Mouse (Mus musculus) intestine, postnatal 0 days (tissue): ENCODE measurements around the gene Cdca7. TPM values are rescaled to one million over a fixed set of nuclear protein-coding genes. Genes with fewer than 3 reads are reported as not detected.

Experiments
- ATAC-seq: fragments of 200-750 bp; cut with Nextera tagmentation; 2 replicates; pipeline ENCODE4 v1.8.0; 2017; ENCODE audit warnings: mild to moderate bottlenecking, moderate TSS enrichment, moderate library complexity
- H3K27ac ChIP-seq: fragments of 300-500 bp; sonication (generic); 2 replicates; pipeline ENCODE4 v1.5.1; 2014; ENCODE audit warnings: mild to moderate bottlenecking, low read depth, low read length, moderate library complexity
- H3K27me3 ChIP-seq: fragments of 300-500 bp; sonication (generic); replicated peaks from 2 replicates; pipeline ENCODE4 v1.6.1; 2014; ENCODE audit warnings: low read length, mixed read lengths; ENCODE audit not compliant: control insufficient read depth, insufficient read depth
- H3K36me3 ChIP-seq: fragments of 300-500 bp; sonication (generic); 2 replicates; pipeline ENCODE4 v1.6.1; 2014; ENCODE audit warnings: mild to moderate bottlenecking, moderate library complexity; ENCODE audit not compliant: control insufficient read depth, insufficient read depth
- H3K4me1 ChIP-seq: fragments of 300-500 bp; sonication (generic); replicated peaks from 2 replicates; pipeline ENCODE4 v1.6.1; 2014; ENCODE audit warnings: antibody characterized with exemption, low read length, mixed read lengths; ENCODE audit not compliant: control insufficient read depth, insufficient read depth
- H3K4me2 ChIP-seq: fragments of 300-500 bp; sonication (generic); replicated peaks from 2 replicates; pipeline ENCODE4 v1.6.1; 2014; ENCODE audit warnings: low read depth, mild to moderate bottlenecking, moderate library complexity
- H3K4me3 ChIP-seq: fragments of 300-500 bp; sonication (generic); 2 replicates; pipeline ENCODE4 v1.5.1; 2014; ENCODE audit warnings: low read depth, low read length
- H3K9ac ChIP-seq: fragments of 300-500 bp; sonication (generic); 2 replicates; pipeline ENCODE4 v1.6.1; 2014; ENCODE audit warnings: mild to moderate bottlenecking, low read depth, low read length
- H3K9me3 ChIP-seq: fragments of 300-500 bp; sonication (generic); 2 replicates; pipeline ENCODE4 v1.6.1; 2016; ENCODE audit warnings: mixed run types; ENCODE audit not compliant: control insufficient read depth
- CTCF ChIP-seq: sonication (generic); IDR thresholded peaks from 2 replicates; pipeline ENCODE4 v1.5.1; 2016; ENCODE audit warnings: low read depth, mild to moderate bottlenecking, control low read depth, antibody characterized with exemption, moderate library complexity
- WGBS: fragments of 180-500 bp; shearing (Covaris S2); extraction: QIAGEN DNeasy Blood & Tissue Kit; methylation state at CpG from one replicate; pipeline ENCODE4 v1.1.7; 2014; 5-methylcytosine and 5-hydroxymethylcytosine counted together
- polyA plus RNA-seq: library from polyadenylated mRNA; unstranded; fragments of >200 nt; fragmentation: Nextera tagmentation; extraction: Ambion mirVana; gene quantifications from 2 replicates; pipeline ENCODE4 v1.2.1, GENCODE M21; 2015

The Cdca7 gene
- polyA plus RNA-seq, 1 experiment from 2014 or later = 32.5 TPM

DNA sequence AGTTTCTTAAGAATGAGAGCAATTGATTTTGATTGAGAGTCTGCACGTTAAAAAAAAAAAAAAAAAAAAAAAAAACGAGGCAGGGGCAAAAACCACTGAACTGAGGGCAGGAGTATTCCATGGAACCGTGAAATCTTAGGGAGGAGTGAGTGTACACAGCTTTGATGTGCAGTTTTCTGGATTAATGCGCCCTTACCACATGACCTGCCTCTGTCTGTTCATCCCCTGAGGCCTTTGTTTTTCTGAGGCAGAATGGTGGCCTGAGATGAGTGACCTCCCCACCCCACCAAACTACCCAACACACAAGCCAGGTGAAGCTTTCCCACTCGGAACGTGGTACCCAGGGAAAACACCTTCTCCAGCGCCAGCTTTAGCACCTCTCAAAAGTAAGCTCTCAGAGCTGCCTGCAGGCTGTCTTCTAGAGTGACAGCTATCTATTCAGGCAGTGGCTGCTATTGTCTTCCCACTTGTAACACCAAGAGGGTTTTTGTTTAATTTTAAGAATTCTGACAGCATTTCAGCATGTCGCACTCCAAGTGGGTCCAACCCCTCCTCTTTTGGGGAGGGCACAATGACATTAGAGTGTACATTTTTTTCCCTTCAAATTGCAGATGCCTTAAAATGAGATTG, 23.9 kb downstream of the Cdca7 start:
- no peak for ATAC-seq
- no peak for TF ChIP-seq CTCF
- Histone ChIP-seq H3K27ac (no peak overlapping the region), H3K27me3 (0 out of 2 replicates have a peak, but pooled peaks cover 3% of the 10 kb centered on the region), H3K36me3 (no peaks in the 10 kb centered on the region), H3K9me3 (no peaks in the 10 kb centered on the region), H3K4me2 (no peak overlapping the region), H3K4me3 (no peak overlapping the region), H3K4me1 (no peaks in the 10 kb centered on the region), H3K9ac (no peak overlapping the region)
- 54% methylated on average over 8 of the region's 8 CpGs for WGBS

DNA sequence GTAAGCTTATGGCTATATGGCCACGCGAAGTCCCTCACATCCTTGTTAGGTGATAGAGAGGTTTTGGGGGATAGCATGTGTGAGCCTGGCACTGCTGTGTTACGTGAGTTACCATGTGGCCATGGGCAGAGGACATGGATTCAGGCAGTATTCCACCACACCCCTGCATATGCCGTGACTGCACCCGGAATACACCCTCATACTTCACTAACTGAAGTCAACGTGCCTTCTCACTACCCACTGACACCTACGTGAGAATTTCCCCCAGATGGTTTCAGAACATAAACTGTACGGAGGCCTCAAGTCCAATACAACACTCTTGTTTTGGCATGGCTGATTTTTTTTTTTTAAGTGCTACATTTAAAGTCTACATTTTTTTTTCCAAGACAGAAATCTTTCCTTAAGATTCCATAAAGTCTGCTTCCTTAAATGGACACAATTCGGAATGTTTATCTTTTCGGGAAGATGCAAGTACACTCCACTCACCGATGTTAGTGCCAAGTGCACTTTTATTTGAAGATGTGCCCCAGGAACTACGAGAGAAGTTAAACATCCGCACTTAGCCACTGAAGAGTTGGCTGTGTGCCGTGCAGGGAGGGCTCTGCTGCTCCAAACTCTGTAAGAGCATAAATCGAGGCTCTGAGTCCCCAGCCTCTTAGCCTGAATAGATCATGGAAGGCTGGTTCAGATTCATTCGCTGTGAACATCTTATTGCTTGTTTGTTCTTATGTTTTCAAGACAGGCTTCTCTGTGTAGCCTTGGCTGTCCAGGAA, 26.3 kb downstream of the Cdca7 start:
- H3K4me2 ChIP-seq = no peak overlapping the region
- ATAC-seq = no peak

DNA sequence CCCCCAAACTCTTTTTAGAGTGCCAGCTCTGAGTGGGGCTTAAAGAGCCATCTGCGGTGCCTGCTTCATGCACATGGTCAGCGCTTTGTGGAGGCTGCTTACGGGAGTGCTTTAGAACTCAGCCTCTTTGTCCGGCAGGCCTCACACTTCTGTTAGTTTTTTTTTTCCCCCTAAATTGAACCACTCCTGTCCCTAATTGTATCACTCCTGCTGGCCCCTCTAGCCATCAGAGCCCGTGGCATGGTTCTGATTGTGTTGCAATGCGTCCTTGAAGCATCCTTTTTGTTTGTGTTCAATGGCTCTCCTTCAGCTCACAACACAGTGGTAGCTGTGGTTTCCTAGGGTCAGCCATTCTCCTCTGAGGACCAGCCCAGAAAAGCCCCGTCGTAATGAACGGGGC, 27.7 kb downstream of the Cdca7 start:
- H3K36me3 ChIP-seq = no peaks in the 10 kb centered on the region
- no peak overlapping the region for H3K4me2 ChIP-seq
- H3K9ac ChIP-seq = no peak overlapping the region
- WGBS = 77% methylated on average over 9 of the region's 9 CpGs
- no peaks in the 10 kb centered on the region for H3K9me3 ChIP-seq
- no peaks in the 10 kb centered on the region for H3K4me1 ChIP-seq
- no peak for ATAC-seq
- H3K27me3 ChIP-seq = no peaks in the 10 kb centered on the region
- no peak for TF ChIP-seq CTCF
- H3K4me3 ChIP-seq = no peak overlapping the region
- no peak overlapping the region for H3K27ac ChIP-seq

More for the DNA sequence above, 26.3 kb downstream of the Cdca7 start:
- TF ChIP-seq CTCF = no peak
- Histone ChIP-seq H3K4me3 (no peak overlapping the region), H3K27ac (peak overlapping the region; percentile 54; the same call in 1 of the 2 replicates), H3K27me3 (0 out of 2 replicates have a peak, but pooled peaks cover 3% of the 10 kb centered on the region), H3K9ac (no peak overlapping the region), H3K4me1 (no peaks in the 10 kb centered on the region), H3K36me3 (no peaks in the 10 kb centered on the region), H3K9me3 (no peaks in the 10 kb centered on the region)
- WGBS = 61% methylated on average over 16 of the region's 16 CpGs

DNA sequence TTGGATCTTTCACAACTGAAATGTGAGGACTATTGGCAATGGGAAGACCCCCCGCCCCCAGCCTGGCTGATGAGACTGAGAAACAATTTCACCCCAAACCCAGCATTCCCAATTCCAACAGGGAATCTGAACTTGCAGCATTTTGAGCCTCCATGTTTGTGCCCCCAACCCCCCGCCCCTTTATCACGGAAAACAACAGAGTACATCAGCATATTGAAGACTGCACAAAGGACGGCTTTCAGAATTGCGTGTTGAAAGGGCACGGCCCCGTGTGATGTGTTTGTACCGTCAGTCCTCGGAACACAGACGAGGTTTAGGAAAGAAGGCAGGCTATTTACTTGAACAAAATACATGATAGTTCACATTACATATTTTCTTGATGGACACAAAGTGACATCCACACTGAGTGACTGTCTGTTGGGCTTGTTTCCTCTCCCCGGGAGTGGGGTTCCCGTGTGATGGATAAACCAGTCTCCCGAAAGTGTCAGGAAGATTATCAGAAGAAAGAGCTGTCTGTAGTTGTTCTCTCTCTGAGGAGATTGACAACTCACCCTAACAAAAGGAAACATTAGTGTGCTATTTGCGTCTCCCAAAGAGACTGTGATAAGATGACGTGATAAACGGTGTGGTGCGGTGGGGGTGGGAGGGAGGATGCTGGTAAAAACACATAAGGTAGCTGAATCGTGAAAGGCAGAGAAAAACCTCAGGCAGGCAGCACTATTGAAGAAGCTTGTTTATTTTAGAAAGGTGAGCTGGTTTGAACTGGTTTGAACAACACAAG, 32.1 kb downstream of the Cdca7 start:
- no peaks in the 10 kb centered on the region for H3K36me3 ChIP-seq
- H3K9ac ChIP-seq = no peak overlapping the region
- no peak for ATAC-seq
- no peak overlapping the region for H3K4me2 ChIP-seq
- H3K27me3 ChIP-seq = no peaks in the 10 kb centered on the region
- no peaks in the 10 kb centered on the region for H3K9me3 ChIP-seq
- H3K27ac ChIP-seq = no peak overlapping the region
- TF ChIP-seq CTCF = no peak
- no peaks in the 10 kb centered on the region for H3K4me1 ChIP-seq
- no peak overlapping the region for H3K4me3 ChIP-seq
- 44% methylated on average over 18 of the region's 18 CpGs for WGBS

DNA sequence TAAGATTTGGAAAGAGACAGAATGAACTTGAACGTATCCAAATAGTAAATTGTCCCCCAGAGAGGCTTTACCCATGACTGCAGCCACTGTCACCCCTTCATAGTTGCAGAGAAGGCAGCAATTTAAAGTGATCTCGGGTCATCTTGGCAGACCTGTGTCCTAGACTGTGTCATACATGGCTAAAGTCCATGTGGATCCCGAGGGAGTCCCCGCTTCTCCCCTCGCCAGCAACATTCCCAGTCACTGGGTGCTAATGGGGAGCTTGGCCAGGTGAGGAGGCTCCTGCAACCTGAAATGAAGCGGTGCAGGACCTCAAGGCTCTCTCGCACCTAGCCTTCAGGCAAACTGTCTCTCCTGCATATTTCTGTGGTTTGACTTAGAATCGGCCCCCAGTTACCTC, 32.9 kb downstream of the Cdca7 start:
- TF ChIP-seq CTCF = no peak
- Histone ChIP-seq H3K4me2 (no peak overlapping the region), H3K27ac (no peak overlapping the region), H3K4me3 (no peak overlapping the region), H3K27me3 (no peaks in the 10 kb centered on the region), H3K9ac (no peak overlapping the region), H3K4me1 (no peaks in the 10 kb centered on the region), H3K9me3 (no peaks in the 10 kb centered on the region), H3K36me3 (no peaks in the 10 kb centered on the region)
- 80% methylated on average over 8 of the region's 8 CpGs for WGBS
- ATAC-seq = no peak

DNA sequence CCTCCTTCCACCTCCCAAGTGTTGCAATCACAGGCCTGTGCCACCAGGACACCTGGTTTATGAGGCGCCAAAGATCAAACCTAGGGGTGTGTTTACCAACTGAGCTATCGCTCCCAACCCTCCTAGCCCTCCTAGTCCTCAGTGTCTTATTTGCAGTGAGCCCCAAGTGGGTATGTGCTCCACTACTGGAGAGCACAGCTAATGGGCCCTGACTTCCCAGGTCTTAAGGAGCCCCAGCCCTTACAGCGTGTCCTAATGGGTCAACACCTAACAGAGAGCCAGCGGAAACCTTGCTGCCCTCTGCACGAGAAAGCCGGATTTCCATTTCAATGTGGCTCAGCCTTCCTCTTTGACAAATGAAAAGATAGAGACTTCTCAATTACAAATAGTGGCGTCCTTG, 39.6 kb downstream of the Cdca7 start:
- Histone ChIP-seq H3K4me1 (no peaks in the 10 kb centered on the region), H3K36me3 (no peaks in the 10 kb centered on the region), H3K9me3 (no peaks in the 10 kb centered on the region), H3K9ac (no peak overlapping the region), H3K4me3 (no peak overlapping the region), H3K4me2 (no peak overlapping the region), H3K27me3 (no peaks in the 10 kb centered on the region), H3K27ac (no peak overlapping the region)
- no peak for TF ChIP-seq CTCF
- whole genome bisulfite sequencing = 55% methylated on average over 7 of the region's 7 CpGs
- peak; percentile 59 for ATAC-seq
